Mouse (Mus musculus): ENCODE measurements at regions not wholly inside any gene's neighbourhood (a gene's known extent, or its start where the extent isn't known, plus 50 kb on each side); places are given as distances from the start of the nearest gene placed in this dataset.
A peak's percentile ranks its signal among the peaks of the same experiment; 100 is the strongest.

- ATAC-seq = no peak
These were observed 309.9 kb upstream of the Megf9 start for GRCm38 (mm10) chr4:70844742-70845141.

- no peak for ATAC-seq
These were observed 276.1 kb upstream of the Megf9 start for GRCm38 (mm10) chr4:70810956-70811316.

- no peak for ATAC-seq
These were observed 275.6 kb upstream of the Megf9 start for GRCm38 (mm10) chr4:70810311-70810955.

- no peak for ATAC-seq
These were observed 270.1 kb upstream of the Megf9 start for GRCm38 (mm10) chr4:70804925-70805342.

- ATAC-seq = no peak
These were observed 263.7 kb upstream of the Megf9 start for GRCm38 (mm10) chr4:70798483-70798882.

- ATAC-seq = no peak
These were observed 263.1 kb upstream of the Megf9 start for GRCm38 (mm10) chr4:70797935-70798334.

GRCm38 (mm10) chr4:70783487-70783886, 248.7 kb upstream of the Megf9 start:
- ATAC-seq = no peak

- no peak for ATAC-seq
These were observed 246.8 kb upstream of the Megf9 start for GRCm38 (mm10) chr4:70781591-70781990.

GRCm38 (mm10) chr4:70776273-70776672, 241.5 kb upstream of the Megf9 start:
- ATAC-seq = no peak

GRCm38 (mm10) chr4:70743425-70743824, 208.6 kb upstream of the Megf9 start:
- ATAC-seq = no peak

GRCm38 (mm10) chr4:70742002-70742401, 207.2 kb upstream of the Megf9 start:
- no peak for ATAC-seq

GRCm38 (mm10) chr4:70741121-70741520, 206.3 kb upstream of the Megf9 start:
- ATAC-seq = no peak

GRCm38 (mm10) chr4:70709126-70709689, 174.4 kb upstream of the Megf9 start:
- ATAC-seq = no peak

- no peak for ATAC-seq
These were observed 170.4 kb upstream of the Megf9 start for GRCm38 (mm10) chr4:70705128-70705752.

GRCm38 (mm10) chr4:70700894-70701293, 166.1 kb upstream of the Megf9 start:
- ATAC-seq = no peak

- ATAC-seq = no peak
These were observed 129.4 kb upstream of the Megf9 start for GRCm38 (mm10) chr4:70664181-70664580.

GRCm38 (mm10) chr4:70621431-70621837, 86.6 kb upstream of the Megf9 start:
- ATAC-seq = peak; percentile 32

GRCm38 (mm10) chr4:70619636-70620287, 85.0 kb upstream of the Megf9 start:
- ATAC-seq = no peak

GRCm38 (mm10) chr4:70615794-70616193, 81.0 kb upstream of the Megf9 start:
- ATAC-seq = no peak

- ATAC-seq = no peak
These were observed 79.6 kb upstream of the Megf9 start for GRCm38 (mm10) chr4:70614411-70614810.

GRCm38 (mm10) chr4:70603209-70603852, 68.5 kb upstream of the Megf9 start:
- no peak for ATAC-seq

GRCm38 (mm10) chr4:70601301-70601700, 66.5 kb upstream of the Megf9 start:
- ATAC-seq = peak; percentile 49
